Mouse (Mus musculus): ENCODE results near the gene Clrn1. TPM values are rescaled to one million over a fixed set of nuclear protein-coding genes. Genes with fewer than 3 reads are reported as not detected.

Gene Clrn1
- total RNA-seq, 1 experiment from 2014 or later, result not detected

DNA sequence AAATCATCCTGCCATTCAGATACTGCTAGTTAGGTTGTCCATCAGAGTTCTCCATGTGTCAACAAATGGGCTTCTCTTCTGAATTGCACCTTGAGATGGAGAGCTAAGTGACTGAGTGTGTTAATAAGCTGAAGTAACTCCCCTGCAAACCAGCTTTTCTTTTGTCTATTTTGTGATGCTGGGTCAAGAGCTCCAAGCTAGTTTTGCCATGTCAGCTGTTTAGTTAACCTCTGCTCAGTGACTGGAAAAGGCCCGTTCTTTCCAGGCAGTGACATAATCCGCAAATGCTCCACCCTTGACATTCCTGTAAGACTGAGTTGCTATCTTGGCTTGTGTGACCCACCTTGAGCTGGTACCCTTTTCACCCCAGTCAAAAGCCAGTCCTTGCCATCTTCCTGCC, 22.2 kb downstream of the Clrn1 start:
- ATAC-seq (replicated peaks in 1 of 2; ENCODE audit: insufficient read depth in 1 of 2, low FRiP score in 2 of 2, low TSS enrichment in 1 of 2, low read depth in 1 of 2, poor library complexity in 2 of 2, severe bottlenecking in 2 of 2), result no peak

DNA sequence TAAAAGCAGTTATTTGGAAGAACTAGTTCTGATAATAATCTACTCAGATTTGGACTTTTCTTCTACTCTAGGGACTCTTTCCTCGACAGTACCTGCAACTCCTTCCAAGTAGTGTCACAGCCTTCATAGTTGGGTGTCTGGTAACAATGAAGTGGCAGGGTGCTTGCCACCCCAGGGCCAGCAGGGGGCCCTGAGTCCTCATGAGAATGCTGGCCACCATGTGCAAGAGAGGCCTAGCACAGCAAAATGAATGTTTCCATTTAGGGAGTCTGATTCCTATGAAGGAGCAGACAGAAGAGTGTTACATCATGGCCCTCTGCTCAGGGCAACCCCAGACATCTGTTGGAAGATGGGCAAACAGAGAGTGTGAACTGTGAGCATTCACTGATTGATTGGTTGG, 41.7 kb downstream of the Clrn1 start:
- peak; percentile 87 to 89 for ATAC-seq (replicated peaks in 1 of 2; ENCODE audit: insufficient read depth in 1 of 2, low FRiP score in 2 of 2, low TSS enrichment in 1 of 2, low read depth in 1 of 2, poor library complexity in 2 of 2, severe bottlenecking in 2 of 2)

DNA sequence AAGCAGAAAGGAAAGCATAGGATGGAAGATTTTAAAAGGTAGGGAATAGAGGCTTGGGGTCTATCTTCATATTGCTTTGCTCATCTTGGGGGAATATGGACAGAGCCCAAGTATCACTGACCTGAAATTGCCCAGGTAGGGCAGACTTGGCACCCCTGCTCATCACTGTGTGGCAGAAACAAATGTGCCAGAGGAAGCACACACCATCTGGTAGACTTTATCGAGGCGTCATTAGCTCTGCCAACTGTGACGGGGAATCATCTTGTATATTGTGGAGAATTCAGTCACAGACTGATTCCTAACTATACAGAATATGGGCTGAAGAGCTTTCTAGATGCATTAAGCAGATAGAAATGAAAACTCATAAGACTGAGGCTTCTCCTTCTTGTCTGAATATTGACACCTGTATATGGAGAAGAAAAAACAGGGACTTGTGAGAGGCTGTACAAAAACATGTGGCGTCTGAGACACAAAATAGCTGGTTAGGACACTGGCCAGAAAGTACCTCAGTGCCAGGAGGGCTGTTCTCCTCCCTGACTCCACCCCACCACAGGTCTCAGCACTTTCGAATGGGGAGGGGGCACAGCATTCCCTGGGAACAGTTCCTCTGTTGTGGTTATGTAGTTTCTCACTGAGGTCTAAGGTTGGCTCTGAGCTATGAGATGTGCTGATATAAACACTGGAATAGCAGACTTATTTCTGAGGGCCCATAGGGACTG, 51.5 kb downstream of the Clrn1 start:
- no peak for ATAC-seq (replicated peaks in 1 of 2; ENCODE audit: insufficient read depth in 1 of 2, low FRiP score in 2 of 2, low TSS enrichment in 1 of 2, low read depth in 1 of 2, poor library complexity in 2 of 2, severe bottlenecking in 2 of 2)

DNA sequence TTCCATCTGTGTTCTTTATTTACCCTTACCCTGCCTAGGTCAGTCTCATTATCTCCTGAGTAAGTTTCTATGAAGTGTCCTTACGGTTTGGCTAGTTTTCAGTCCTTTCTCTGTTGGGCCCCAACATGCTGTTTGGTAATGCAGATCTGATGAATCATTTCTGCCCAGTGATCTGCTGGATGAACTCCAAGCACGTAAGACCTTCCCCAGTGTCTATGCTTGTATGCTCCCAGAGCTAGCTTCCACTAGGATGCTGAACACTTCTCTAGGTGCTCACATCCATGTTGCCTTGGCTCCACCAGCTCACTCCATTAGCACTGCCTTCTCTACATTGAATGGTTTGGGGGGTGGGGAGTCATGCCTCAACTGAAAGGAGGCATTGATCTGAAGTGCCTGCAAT, 52.3 kb downstream of the Clrn1 start:
- ATAC-seq (replicated peaks in 1 of 2; ENCODE audit: insufficient read depth in 1 of 2, low FRiP score in 2 of 2, low TSS enrichment in 1 of 2, low read depth in 1 of 2, poor library complexity in 2 of 2, severe bottlenecking in 2 of 2), result no peak

DNA sequence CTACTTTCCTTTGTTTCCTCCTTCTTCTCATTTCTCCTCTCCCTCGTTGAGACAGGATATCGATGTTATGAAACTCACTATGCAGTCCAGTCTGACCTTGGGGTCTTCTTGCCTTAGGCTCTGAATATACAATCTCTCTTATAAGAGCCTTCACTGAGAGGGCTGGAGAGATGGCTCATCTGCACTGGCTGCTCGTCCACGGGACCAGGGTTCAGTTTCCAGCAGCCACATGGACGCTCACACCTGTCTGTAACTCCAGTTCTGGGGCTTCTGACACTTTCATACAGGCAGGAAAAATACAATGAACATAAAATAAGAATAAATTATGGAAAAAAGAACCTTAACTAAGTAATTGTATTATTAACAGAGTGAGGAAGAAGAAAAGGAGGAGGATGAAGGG, 53.6 kb downstream of the Clrn1 start:
- no peak for ATAC-seq (replicated peaks in 1 of 2; ENCODE audit: insufficient read depth in 1 of 2, low FRiP score in 2 of 2, low TSS enrichment in 1 of 2, low read depth in 1 of 2, poor library complexity in 2 of 2, severe bottlenecking in 2 of 2)

DNA sequence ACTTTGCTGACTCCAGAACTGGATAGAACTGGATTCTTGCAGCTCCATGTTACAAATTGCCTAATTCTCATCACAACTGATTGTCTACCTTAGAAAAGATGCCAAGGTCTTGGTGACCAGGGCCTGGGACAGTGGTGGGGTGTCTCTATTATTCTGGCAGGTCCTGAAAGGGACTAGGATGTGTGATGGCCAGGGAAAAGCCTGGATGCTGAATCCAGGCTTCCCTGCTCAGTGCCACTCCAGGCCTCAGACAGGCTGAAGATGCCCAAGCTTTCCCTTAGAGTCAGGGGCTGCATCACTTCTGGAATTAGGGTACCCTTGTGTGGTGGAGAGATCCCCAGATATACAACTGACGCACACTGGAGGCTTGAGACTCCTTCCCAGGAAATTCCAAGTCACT, 55.2 kb downstream of the Clrn1 start:
- ATAC-seq (replicated peaks in 1 of 2; ENCODE audit: insufficient read depth in 1 of 2, low FRiP score in 2 of 2, low TSS enrichment in 1 of 2, low read depth in 1 of 2, poor library complexity in 2 of 2, severe bottlenecking in 2 of 2), result no peak

DNA sequence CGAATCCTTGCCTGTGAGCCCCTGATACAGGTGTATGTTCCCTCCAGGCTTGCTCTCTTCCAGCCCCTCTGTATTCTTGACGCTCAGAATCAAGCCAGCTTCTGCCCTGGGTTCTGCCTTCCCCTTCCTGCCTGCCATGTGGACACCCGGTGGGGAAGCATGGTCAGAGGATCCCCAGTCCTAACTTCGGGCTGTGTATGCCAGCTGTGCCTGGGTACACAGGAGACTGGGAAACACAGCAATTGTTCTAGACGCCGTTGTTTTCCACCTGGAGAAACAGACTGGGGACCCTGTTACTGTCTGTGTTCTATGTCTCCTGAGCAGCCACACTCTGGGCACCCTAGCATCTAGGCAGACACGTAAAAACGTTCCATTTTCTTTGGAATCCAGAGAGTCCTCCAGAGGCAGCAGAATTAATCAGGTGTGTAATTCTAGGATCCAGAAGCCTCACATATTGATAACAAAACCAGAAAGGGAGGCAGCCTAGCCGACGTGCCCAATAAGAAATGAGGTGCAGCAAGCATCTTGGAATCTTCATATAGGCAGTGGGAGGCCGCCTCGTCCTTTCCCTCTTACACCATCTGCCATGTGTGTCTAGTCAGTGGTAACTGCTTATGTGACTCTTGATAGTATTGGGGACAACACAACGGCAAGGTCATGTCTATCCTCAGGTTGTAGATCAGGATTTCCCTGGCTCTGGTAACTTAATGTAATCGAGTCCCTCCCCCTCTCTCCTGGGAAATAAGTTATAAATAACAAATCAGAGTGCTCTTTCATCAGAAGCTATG, 56.6 kb downstream of the Clrn1 start:
- no peak for ATAC-seq (replicated peaks in 1 of 2; ENCODE audit: insufficient read depth in 1 of 2, low FRiP score in 2 of 2, low TSS enrichment in 1 of 2, low read depth in 1 of 2, poor library complexity in 2 of 2, severe bottlenecking in 2 of 2)

DNA sequence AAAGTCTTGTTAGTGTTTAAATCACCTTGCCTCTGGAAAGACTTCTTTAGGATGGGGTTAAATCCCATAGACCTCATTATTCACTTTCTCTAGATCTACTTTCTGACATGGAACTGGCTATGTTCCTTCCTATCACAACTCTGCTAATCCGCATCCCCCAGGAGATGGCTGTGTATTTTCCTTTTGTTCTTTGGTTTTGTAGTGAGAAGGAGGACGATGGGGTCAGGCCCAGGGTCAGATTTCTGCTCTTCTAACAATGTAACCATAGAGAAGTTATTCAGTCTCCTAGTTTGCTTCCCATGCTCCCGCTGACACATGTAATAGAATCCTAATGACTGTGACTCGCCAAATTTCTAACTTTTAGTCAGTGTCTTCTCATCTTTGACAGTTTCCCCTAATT, 58.9 kb downstream of the Clrn1 start:
- ATAC-seq (replicated peaks in 1 of 2; ENCODE audit: insufficient read depth in 1 of 2, low FRiP score in 2 of 2, low TSS enrichment in 1 of 2, low read depth in 1 of 2, poor library complexity in 2 of 2, severe bottlenecking in 2 of 2), result no peak

DNA sequence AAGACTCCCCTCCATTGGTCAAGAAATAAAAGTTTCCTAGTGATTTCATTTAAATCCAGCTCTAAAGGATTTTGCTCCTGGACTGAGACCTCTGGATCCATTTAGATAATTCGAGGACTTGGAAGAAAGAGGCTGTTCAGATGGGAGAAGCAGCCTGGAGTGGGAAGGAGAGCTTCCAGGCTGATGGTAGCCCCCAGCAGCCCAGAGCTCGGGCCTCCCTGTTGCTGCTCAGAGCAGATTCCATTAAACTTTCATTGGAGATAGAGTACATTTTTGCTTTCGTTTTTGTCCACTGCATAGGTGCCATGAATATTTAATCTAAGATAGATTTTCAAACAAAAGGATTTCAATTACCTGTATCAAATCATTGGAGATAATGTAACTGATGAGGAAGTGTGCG, 62.9 kb downstream of the Clrn1 start, which contains the start of gene Mindy4b-ps:
Mindy4b-ps (minus strand) TSS at position 101 of the 400 bp plus-strand sequence.
- no peak for ATAC-seq (replicated peaks in 1 of 2; ENCODE audit: insufficient read depth in 1 of 2, low FRiP score in 2 of 2, low TSS enrichment in 1 of 2, low read depth in 1 of 2, poor library complexity in 2 of 2, severe bottlenecking in 2 of 2)

DNA sequence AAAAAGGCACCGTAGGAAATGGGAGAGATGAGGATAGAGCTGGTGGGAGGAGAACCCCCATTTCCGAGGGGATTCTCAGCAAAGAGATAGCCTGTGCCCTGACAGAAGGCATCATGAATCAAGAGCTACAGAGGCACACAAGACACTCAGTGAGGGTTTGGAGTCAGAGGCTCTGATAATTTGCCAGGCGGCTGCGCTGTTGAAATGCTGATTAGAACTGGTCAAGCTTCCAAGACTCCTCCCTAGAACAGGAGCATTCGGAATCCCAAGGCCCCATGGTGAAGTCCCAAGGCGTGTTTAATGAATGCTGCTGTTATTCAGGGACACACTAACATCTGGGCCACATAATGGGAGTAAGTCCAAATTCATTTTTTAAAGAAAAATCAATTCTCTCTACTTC, 67.8 kb downstream of the Clrn1 start:
- no peak for ATAC-seq (replicated peaks in 1 of 2; ENCODE audit: insufficient read depth in 1 of 2, low FRiP score in 2 of 2, low TSS enrichment in 1 of 2, low read depth in 1 of 2, poor library complexity in 2 of 2, severe bottlenecking in 2 of 2)

DNA sequence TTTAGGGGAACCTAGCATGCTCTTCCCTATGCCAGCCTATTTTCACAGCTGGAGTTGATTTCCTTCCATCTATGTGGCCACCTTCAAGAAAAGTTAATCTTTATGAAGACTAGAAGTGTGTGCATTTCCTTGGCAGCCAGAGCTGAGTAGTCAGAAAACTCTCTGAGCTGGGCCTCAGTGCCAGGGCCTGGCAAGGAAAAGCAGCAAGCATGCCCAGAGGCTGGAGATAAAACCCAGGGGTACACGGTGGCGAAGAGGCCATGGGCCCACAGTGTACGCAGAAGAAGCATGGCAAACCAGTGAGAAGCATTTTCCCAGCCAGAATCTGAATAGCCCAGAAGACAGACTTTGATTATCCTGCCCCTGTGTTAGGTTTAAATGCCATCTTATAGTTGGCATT, 70.9 kb downstream of the Clrn1 start:
- ATAC-seq (replicated peaks in 1 of 2; ENCODE audit: insufficient read depth in 1 of 2, low FRiP score in 2 of 2, low TSS enrichment in 1 of 2, low read depth in 1 of 2, poor library complexity in 2 of 2, severe bottlenecking in 2 of 2), result no peak

DNA sequence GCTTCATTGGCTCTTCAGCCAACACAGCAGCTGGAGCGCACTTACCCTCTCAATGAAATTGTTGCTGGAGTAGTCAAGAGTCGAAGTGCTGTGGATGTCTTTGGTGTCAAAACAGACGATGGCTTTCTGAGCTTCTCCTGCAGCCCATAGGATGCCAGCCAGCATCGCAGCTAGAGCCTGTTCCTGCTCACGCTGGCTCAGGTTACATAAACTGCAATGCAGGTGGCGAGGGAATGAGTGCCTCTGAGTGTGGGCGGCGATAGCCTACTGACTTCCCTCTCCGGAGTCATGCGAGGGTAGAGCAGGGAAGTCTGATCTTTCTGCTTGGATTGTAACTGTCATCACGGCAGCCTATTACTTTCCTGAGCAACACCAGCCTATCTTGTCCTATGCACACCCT, 74.8 kb downstream of the Clrn1 start:
- no peak for ATAC-seq (replicated peaks in 1 of 2; ENCODE audit: insufficient read depth in 1 of 2, low FRiP score in 2 of 2, low TSS enrichment in 1 of 2, low read depth in 1 of 2, poor library complexity in 2 of 2, severe bottlenecking in 2 of 2)

DNA sequence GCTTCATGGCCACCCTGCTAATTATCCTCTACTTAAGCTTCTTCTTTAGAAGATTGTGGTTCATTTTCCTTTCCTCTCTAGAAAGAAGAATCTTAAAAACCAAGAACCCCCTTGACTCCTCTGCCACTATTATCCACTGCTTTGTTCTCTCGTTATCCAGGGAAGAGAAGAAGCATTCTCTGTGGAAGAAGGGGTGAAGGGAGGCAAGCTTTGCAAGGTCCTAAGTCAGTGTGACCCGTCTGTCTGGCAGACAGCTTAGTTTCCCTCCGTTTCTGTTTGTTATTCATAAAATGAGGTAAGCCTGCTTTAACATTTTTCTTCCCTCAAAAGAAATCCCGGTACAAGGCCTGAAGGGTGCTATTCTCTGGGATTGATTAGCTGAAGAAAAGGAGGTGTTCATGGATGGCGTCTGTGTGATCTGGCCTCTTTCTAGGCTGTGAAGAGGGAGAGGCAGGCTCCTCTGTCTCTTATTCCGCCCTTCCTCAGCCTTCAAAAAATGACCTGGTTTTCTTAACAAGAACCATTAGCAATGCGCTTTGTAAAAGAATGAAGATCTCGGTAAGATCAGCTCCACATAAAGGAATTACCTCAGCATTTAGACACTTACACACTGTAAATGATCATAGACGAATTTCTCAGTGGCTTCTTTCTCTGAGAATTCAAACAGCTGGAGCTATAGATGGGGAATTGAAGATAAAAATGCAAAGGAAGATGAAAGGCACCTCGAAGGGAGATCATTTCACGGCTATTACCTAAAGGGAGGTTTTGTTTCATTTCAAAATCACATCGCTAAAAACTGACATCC, 75.8 kb downstream of the Clrn1 start:
- ATAC-seq (replicated peaks in 1 of 2; ENCODE audit: insufficient read depth in 1 of 2, low FRiP score in 2 of 2, low TSS enrichment in 1 of 2, low read depth in 1 of 2, poor library complexity in 2 of 2, severe bottlenecking in 2 of 2), result no peak

DNA sequence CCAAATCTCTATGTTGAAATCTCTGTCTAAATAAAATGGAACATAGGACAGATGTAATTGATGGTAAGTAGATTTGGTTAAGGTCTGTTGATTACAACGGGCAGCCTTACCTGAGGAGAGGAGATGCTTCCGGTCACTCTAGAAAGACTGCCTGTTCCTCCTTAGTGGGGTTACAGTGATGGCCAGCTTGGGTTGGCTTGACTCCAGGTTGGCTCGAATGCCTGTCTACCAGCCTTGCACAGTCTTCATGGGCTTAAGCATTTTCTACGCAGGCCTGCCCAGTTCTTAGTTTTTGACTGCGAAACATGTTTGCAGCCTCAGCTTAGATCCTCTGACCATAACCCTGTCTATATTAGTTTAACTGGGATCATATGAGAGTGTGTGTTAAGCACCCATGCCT, 76.5 kb downstream of the Clrn1 start:
- no peak for ATAC-seq (replicated peaks in 1 of 2; ENCODE audit: insufficient read depth in 1 of 2, low FRiP score in 2 of 2, low TSS enrichment in 1 of 2, low read depth in 1 of 2, poor library complexity in 2 of 2, severe bottlenecking in 2 of 2)

DNA sequence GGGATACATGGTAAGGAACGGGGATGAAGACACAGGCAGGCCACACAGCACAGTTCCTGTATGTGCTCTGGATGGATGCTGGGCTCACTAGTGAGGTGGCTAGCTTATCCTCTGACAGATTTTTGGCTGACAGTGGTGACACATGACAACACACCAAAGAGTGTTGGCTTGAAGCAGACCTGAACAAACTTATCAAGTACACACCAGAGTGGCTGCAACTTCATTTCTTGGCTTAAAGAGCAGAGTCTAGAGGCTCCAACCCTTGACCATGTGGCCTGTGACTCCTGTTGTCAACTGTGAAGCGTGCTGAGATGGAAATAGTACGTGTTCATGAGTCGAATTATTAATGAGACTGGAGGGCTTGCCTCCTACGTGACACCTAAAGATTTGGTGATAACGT, 80.4 kb downstream of the Clrn1 start:
- ATAC-seq (replicated peaks in 1 of 2; ENCODE audit: insufficient read depth in 1 of 2, low FRiP score in 2 of 2, low TSS enrichment in 1 of 2, low read depth in 1 of 2, poor library complexity in 2 of 2, severe bottlenecking in 2 of 2), result no peak

DNA sequence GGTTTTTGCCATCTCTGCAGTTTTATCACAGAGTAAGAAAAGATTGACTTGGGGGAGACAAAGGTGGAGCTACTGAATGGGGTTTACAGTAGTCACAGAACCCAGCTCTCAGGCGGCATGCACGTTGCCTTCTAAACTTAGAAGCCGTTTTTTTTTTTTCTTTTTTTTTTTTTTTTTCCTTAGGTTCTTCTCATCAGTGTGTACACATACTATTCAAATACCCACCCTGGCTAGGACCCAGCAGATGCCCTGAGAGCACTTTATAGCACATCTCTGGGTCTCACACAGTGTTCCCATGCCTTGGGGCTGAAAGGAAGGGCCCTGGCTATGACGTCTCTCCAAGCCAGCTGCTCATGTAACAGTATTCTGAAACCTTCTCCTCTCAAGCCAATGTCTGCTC, 86.5 kb downstream of the Clrn1 start:
- ATAC-seq (replicated peaks in 1 of 2; ENCODE audit: insufficient read depth in 1 of 2, low FRiP score in 2 of 2, low TSS enrichment in 1 of 2, low read depth in 1 of 2, poor library complexity in 2 of 2, severe bottlenecking in 2 of 2), result no peak

DNA sequence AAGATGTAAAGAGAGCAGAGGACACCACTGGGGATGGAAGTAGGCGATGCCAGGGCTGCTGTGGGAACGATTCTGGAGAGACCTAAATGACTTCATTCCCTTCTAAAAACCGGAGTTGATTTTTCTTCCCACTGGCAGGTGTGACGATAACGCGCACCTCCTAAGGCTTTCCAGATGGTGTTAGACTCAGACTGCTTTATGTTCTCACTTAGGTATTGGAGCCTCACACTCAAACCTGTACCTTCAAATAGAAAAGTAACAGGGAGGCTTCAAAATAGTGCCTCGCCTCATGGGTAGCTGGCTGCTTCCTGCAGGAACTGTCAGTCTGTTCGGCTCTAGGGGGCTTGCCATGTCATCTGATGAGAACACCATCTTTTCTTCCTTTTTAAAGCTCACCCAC, 86.9 kb downstream of the Clrn1 start:
- ATAC-seq (replicated peaks in 1 of 2; ENCODE audit: insufficient read depth in 1 of 2, low FRiP score in 2 of 2, low TSS enrichment in 1 of 2, low read depth in 1 of 2, poor library complexity in 2 of 2, severe bottlenecking in 2 of 2), result no peak

Measured in hematopoietic stem cell, adult 5-6 weeks (primary cell).